ENCODE assay signal across 11 mouse cellular contexts in genomic region chr12:73880384-73880783, GRCm38 (mm10). TPM values are rescaled to one million over a fixed set of nuclear protein-coding genes. Genes with fewer than 3 reads are reported as not detected.
A peak's percentile ranks its signal among the peaks of the same experiment; 100 is the strongest.
DNase-seq lines count a peak whose midpoint lies in the region; ATAC-seq lines count a peak whose summit lies in the region.
"Had no signal": no experiment of that assay in that cellular context is flagged by ENCODE, and none has a peak within 500 bp of the region (broad histone marks: within the 10 kb centered on the region; RNA-seq: fewer than 3 reads in every experiment).

No protein-coding gene starts in this region.

- no peaks in the 10 kb centered on the region for H3K4me1 ChIP-seq in limb, embryonic 15.5 days
- H3K4me1 ChIP-seq in limb, embryonic 10.5 days = peaks cover 12% of the 10 kb centered on the region
- no peaks in the 10 kb centered on the region for H3K4me1 ChIP-seq in stomach, embryonic 15.5 days
- no peaks in the 10 kb centered on the region for H3K4me1 ChIP-seq in midbrain, embryonic 10.5 days
- H3K4me1 ChIP-seq: hindbrain, embryonic 12.5 days; neural tube, embryonic 12.5 days had no signal

- ATAC-seq in limb, embryonic 15.5 days (ENCODE audit: insufficient number of reproducible peaks, low FRiP score, low TSS enrichment, low read depth) = 0 out of 2 replicates have a peak, but pooled peaks have one; percentile 30
- ATAC-seq in stomach, embryonic 15.5 days (ENCODE audit: insufficient read depth, low FRiP score, low read depth) = peak; percentile 37; the same call in 1 of the 2 replicates

- H3K4me2 ChIP-seq in limb, embryonic 15.5 days = no peak overlapping the region
- no peak overlapping the region for H3K4me2 ChIP-seq in stomach, embryonic 15.5 days
- H3K4me2 ChIP-seq: hindbrain, embryonic 12.5 days; liver, embryonic 15.5 days; neural tube, embryonic 12.5 days had no signal

- H3K9ac ChIP-seq in limb, embryonic 15.5 days = no peak overlapping the region
- no peak overlapping the region for H3K9ac ChIP-seq in stomach, embryonic 15.5 days
- H3K9ac ChIP-seq: hindbrain, embryonic 12.5 days; liver, embryonic 15.5 days; neural tube, embryonic 12.5 days had no signal

- no peaks in the 10 kb centered on the region for H3K27me3 ChIP-seq in limb, embryonic 15.5 days
- no peaks in the 10 kb centered on the region for H3K27me3 ChIP-seq in limb, embryonic 10.5 days (ENCODE audit: low read depth, poor library complexity, severe bottlenecking)
- H3K27me3 ChIP-seq in stomach, embryonic 15.5 days (replicated peaks) = no peaks in the 10 kb centered on the region
- H3K27me3 ChIP-seq in midbrain, embryonic 10.5 days (ENCODE audit: low read depth, poor library complexity, severe bottlenecking) = no peaks in the 10 kb centered on the region
- H3K27me3 ChIP-seq: hindbrain, embryonic 12.5 days; liver, embryonic 15.5 days; neural tube, embryonic 12.5 days had no signal

- DNase-seq in limb, embryonic 10.5 days (ENCODE audit: low spot score) = no peak
- DNase-seq in MN1 (ENCODE audit: low spot score) = peak; percentile 17
- peak; percentile 76 for DNase-seq in induced T-regulatory cell, adult 2 months (ENCODE audit: low read depth)
- DNase-seq in cerebellum, adult 18-20 months = no peak
- no peak for DNase-seq in midbrain, embryonic 10.5 days (ENCODE audit: low spot score)
- DNase-seq: cerebellum, adult 2 months had no signal

- no peaks in the 10 kb centered on the region for H3K9me3 ChIP-seq in limb, embryonic 15.5 days
- H3K9me3 ChIP-seq in limb, embryonic 10.5 days (replicated peaks) = no peaks in the 10 kb centered on the region
- H3K9me3 ChIP-seq in stomach, embryonic 15.5 days = no peaks in the 10 kb centered on the region
- no peaks in the 10 kb centered on the region for H3K9me3 ChIP-seq in midbrain, embryonic 10.5 days (replicated peaks)
- H3K9me3 ChIP-seq: hindbrain, embryonic 12.5 days; liver, embryonic 15.5 days; neural tube, embryonic 12.5 days had no signal

- no peak overlapping the region for H3K4me3 ChIP-seq in limb, embryonic 15.5 days
- no peak overlapping the region for H3K4me3 ChIP-seq in limb, embryonic 10.5 days
- no peak overlapping the region for H3K4me3 ChIP-seq in stomach, embryonic 15.5 days (replicated peaks)
- H3K4me3 ChIP-seq in midbrain, embryonic 10.5 days = no peak overlapping the region
- H3K4me3 ChIP-seq: hindbrain, embryonic 12.5 days; liver, embryonic 15.5 days; neural tube, embryonic 12.5 days had no signal

- H3K27ac ChIP-seq in limb, embryonic 15.5 days = no peak overlapping the region
- H3K27ac ChIP-seq in limb, embryonic 10.5 days = no peak overlapping the region
- no peak overlapping the region for H3K27ac ChIP-seq in stomach, embryonic 15.5 days
- no peak overlapping the region for H3K27ac ChIP-seq in midbrain, embryonic 10.5 days (replicated peaks)
- H3K27ac ChIP-seq: hindbrain, embryonic 12.5 days; liver, embryonic 15.5 days; neural tube, embryonic 12.5 days had no signal

- no peaks in the 10 kb centered on the region for H3K36me3 ChIP-seq in limb, embryonic 15.5 days
- no peaks in the 10 kb centered on the region for H3K36me3 ChIP-seq in limb, embryonic 10.5 days
- no peaks in the 10 kb centered on the region for H3K36me3 ChIP-seq in stomach, embryonic 15.5 days
- no peaks in the 10 kb centered on the region for H3K36me3 ChIP-seq in midbrain, embryonic 10.5 days
- H3K36me3 ChIP-seq: hindbrain, embryonic 12.5 days; liver, embryonic 15.5 days; neural tube, embryonic 12.5 days had no signal

RNA-seq across cellular contexts. Expression of gene Hif1a, which starts 20.8 kb away (rescaled TPM):
- 93.8 and 101 TPM in 2 replicates for polyA plus RNA-seq in limb, embryonic 15.5 days (2015; fragmentation: Nextera tagmentation; extraction: Ambion mirVana)
- 77.8 and 93.5 TPM in 2 replicates for polyA plus RNA-seq in limb, embryonic 10.5 days (2016; fragmentation: Nextera tagmentation; extraction: Ambion mirVana)
- 65.3 and 67.4 TPM in 2 replicates for polyA plus RNA-seq in stomach, embryonic 15.5 days (2015; fragmentation: Nextera tagmentation; extraction: Ambion mirVana)
- polyA plus RNA-seq in midbrain, embryonic 10.5 days (2016; fragmentation: Nextera tagmentation; extraction: Ambion mirVana) = 83.3 and 95.0 TPM in 2 replicates

RNA-seq across cellular contexts. Expression of gene Gm49321, which starts 57.1 kb away (rescaled TPM):
- polyA plus RNA-seq in limb, embryonic 15.5 days (2015; fragmentation: Nextera tagmentation; extraction: Ambion mirVana) = 14.7 and 14.8 TPM in 2 replicates
- 13.3 and 14.4 TPM in 2 replicates for polyA plus RNA-seq in limb, embryonic 10.5 days (2016; fragmentation: Nextera tagmentation; extraction: Ambion mirVana)
- polyA plus RNA-seq in stomach, embryonic 15.5 days (2015; fragmentation: Nextera tagmentation; extraction: Ambion mirVana) = 11.0 and 11.2 TPM in 2 replicates
- 16.3 and 17.1 TPM in 2 replicates for polyA plus RNA-seq in midbrain, embryonic 10.5 days (2016; fragmentation: Nextera tagmentation; extraction: Ambion mirVana)
- polyA plus RNA-seq: cerebellum, adult 2 months had no signal

Comparison
In these comparisons a context has a peak if more than half of its experiments do, and no peak if none do; other contexts are left out.
1. DNase-seq: peak in MN1 (single experiment) and induced T-regulatory cell, adult 2 months (single experiment); none in limb, embryonic 10.5 days (single experiment), cerebellum, adult 18-20 months (0 of 2) and midbrain, embryonic 10.5 days (single experiment).